Comparison of ENCODE assay signal across 9 mouse cellular contexts in genomic region chr3:126723021-126723449, GRCm38 (mm10).
DNase-seq lines count a peak whose midpoint lies in the region; ATAC-seq and TF ChIP-seq lines count a peak whose summit lies in the region.
"Had no signal": no experiment of that assay in that cellular context is flagged by ENCODE, and none has a peak within 500 bp of the region (broad histone marks: within the 10 kb centered on the region; RNA-seq: fewer than 3 reads in every experiment).

No protein-coding gene starts in this region.

- no peak for TF ChIP-seq CTCF in layer of hippocampus, adult 2 months (conservative IDR thresholded peaks at IDR 0.05)
- no peak for TF ChIP-seq CTCF in olfactory bulb, adult 2 months (IDR thresholded peaks at IDR 0.05; ENCODE audit: insufficient read depth, low read depth, low read length)

- DNase-seq in hindbrain, embryonic 10.5 days (ENCODE audit: low spot score) = no peak
- DNase-seq in cerebellum, adult 9-10 months = peak; percentile 97
- DNase-seq in layer of hippocampus, adult 2 months (ENCODE audit: low spot score in 2 of 2) = peak; percentile 50 to 63
- DNase-seq in ovary, postnatal 36 days (ENCODE audit: low spot score) = no peak
- DNase-seq in gastrocnemius, postnatal 25 days = no peak
- DNase-seq: spleen, adult 18-20 months had no signal

- no peak overlapping the region for H3K4me2 ChIP-seq in hindbrain, embryonic 13.5 days

- WGBS in hindbrain, embryonic 13.5 days = 76% methylated on average over 5 of the region's 5 CpGs
- WGBS in hindbrain, embryonic 10.5 days = 86% methylated on average over 5 of the region's 5 CpGs
- 28% methylated on average over 5 of the region's 5 CpGs for WGBS in olfactory bulb, adult 2 months

- 0 out of 2 replicates have a peak overlapping the region, but pooled peaks have one; percentile 18 for H3K27ac ChIP-seq in hindbrain, embryonic 13.5 days
- H3K27ac ChIP-seq in hindbrain, embryonic 10.5 days = no peak overlapping the region
- H3K27ac ChIP-seq in layer of hippocampus, adult 2 months = peak overlapping the region; percentile 76
- peak overlapping the region; percentile 37 for H3K27ac ChIP-seq in olfactory bulb, adult 2 months (ENCODE audit: insufficient read depth, low read depth, low read length)

- no peaks in the 10 kb centered on the region for H3K36me3 ChIP-seq in hindbrain, embryonic 13.5 days
- H3K36me3 ChIP-seq in hindbrain, embryonic 10.5 days = no peaks in the 10 kb centered on the region

- peaks cover 5% of the 10 kb centered on the region; the same call in 1 of the 2 replicates for H3K4me1 ChIP-seq in hindbrain, embryonic 13.5 days (replicated peaks)
- no peaks in the 10 kb centered on the region for H3K4me1 ChIP-seq in hindbrain, embryonic 10.5 days (replicated peaks)
- 0 out of 2 replicates have a peak, but pooled peaks cover 2% of the 10 kb centered on the region for H3K4me1 ChIP-seq in olfactory bulb, adult 2 months (ENCODE audit: control insufficient read depth, insufficient read depth, low read length)

- no peak overlapping the region for H3K4me3 ChIP-seq in hindbrain, embryonic 13.5 days
- H3K4me3 ChIP-seq in hindbrain, embryonic 10.5 days = no peak overlapping the region
- H3K4me3 ChIP-seq in layer of hippocampus, adult 2 months = peak overlapping the region; percentile 25
- no peak overlapping the region for H3K4me3 ChIP-seq in olfactory bulb, adult 2 months (ENCODE audit: insufficient read depth, low read depth, low read length)

- H3K27me3 ChIP-seq in hindbrain, embryonic 13.5 days = no peaks in the 10 kb centered on the region
- no peaks in the 10 kb centered on the region for H3K27me3 ChIP-seq in hindbrain, embryonic 10.5 days (ENCODE audit: insufficient read depth, poor library complexity, severe bottlenecking)

- no peak for TF ChIP-seq POLR2A in olfactory bulb, adult 2 months (IDR thresholded peaks at IDR 0.05; ENCODE audit: insufficient read depth, low read depth, low read length)

- ATAC-seq in hindbrain, embryonic 13.5 days (ENCODE audit: low FRiP score) = no peak
- ATAC-seq in erythroid progenitor cell, adult 5-6 weeks (replicated peaks; ENCODE audit: low FRiP score, poor library complexity, severe bottlenecking) = no peak

- H3K9ac ChIP-seq in hindbrain, embryonic 13.5 days = no peak overlapping the region

- H3K9me3 ChIP-seq in hindbrain, embryonic 13.5 days = no peaks in the 10 kb centered on the region
- no peaks in the 10 kb centered on the region for H3K9me3 ChIP-seq in hindbrain, embryonic 10.5 days

Comparison
In these comparisons a context has a peak if more than half of its experiments do, and no peak if none do; other contexts are left out.
1. DNase-seq: peak in cerebellum, adult 9-10 months (single experiment) and layer of hippocampus, adult 2 months (2 of 2); none in hindbrain, embryonic 10.5 days (single experiment), ovary, postnatal 36 days (single experiment) and gastrocnemius, postnatal 25 days (single experiment).